15 mouse cellular contexts compared by ENCODE assay signal in the genomic region with DNA sequence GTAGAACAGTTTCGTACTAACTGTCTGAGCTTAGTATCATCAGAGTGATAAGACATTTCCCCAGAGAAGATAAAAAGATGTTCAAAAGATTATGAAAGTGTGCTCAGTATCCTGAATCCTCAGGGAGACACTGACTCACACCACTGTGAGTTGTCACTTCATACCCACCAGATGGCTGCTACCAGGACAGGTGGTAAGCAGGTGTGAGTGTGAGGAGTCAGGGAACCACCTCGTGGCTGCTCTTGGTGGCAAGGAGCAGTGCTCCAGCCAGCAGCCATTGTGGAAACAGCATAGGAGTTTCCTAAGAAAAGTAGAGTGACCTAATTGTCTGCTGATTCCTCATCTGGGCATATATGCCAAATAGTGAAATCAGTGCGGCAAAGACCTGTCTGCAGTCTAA.
"Had no signal": no experiment of that assay in that cellular context is flagged by ENCODE, and none has a peak within 500 bp of the region (broad histone marks: within the 10 kb centered on the region; RNA-seq: fewer than 3 reads in every experiment).

No protein-coding gene starts in this region.

- H3K36me3 ChIP-seq: neural tube, embryonic 12.5 days; neural tube, embryonic 13.5 days; neural tube, embryonic 15.5 days; stomach, embryonic 15.5 days had no signal

- H3K4me3 ChIP-seq: neural tube, embryonic 12.5 days; neural tube, embryonic 13.5 days; neural tube, embryonic 15.5 days; stomach, embryonic 15.5 days had no signal

- DNase-seq: retina, postnatal 1 day; right cerebral cortex, postnatal 14 days; right cerebral cortex, postnatal 4 days; spleen, adult 18-20 months; thymus, adult 18-20 months; thymus, adult 2 months; thymus, postnatal 14 days; thymus, postnatal 25 days; thymus, postnatal 36 days; thymus, postnatal 4 days had no signal

- H3K27ac ChIP-seq: neural tube, embryonic 12.5 days; neural tube, embryonic 13.5 days; neural tube, embryonic 15.5 days; stomach, embryonic 15.5 days; stomach, postnatal 0 days had no signal

- H3K27me3 ChIP-seq: neural tube, embryonic 12.5 days; neural tube, embryonic 13.5 days; neural tube, embryonic 15.5 days; stomach, embryonic 15.5 days had no signal

- H3K4me1 ChIP-seq: neural tube, embryonic 12.5 days; stomach, embryonic 15.5 days had no signal

- H3K9me3 ChIP-seq: neural tube, embryonic 12.5 days; neural tube, embryonic 13.5 days; neural tube, embryonic 15.5 days; stomach, embryonic 15.5 days had no signal
